Mouse (Mus musculus): ENCODE measurements around the gene Clec12a. TPM values are rescaled to one million over a fixed set of nuclear protein-coding genes. Genes with fewer than 3 reads are reported as not detected.

Gene Clec12a
- polyA plus RNA-seq, 1 experiment from 2014 or later = 0.32 TPM

GRCm38 (mm10) chr6:129365959-129366359 lies 23.5 kb downstream of the Clec12a start:
- 21% methylated on average over 6 of the region's 6 CpGs for WGBS
- Histone ChIP-seq H3K4me3 (replicated peaks; ENCODE audit: low read length) (no peak overlapping the region), H3K4me2 (replicated peaks) (no peak overlapping the region), H3K27ac (no peak overlapping the region), H3K9me3 (ENCODE audit: control insufficient read depth, low read length) (no peaks in the 10 kb centered on the region), H3K9ac (no peak overlapping the region), H3K27me3 (ENCODE audit: control insufficient read depth, insufficient read depth, low read length) (no peaks in the 10 kb centered on the region), H3K36me3 (replicated peaks; ENCODE audit: control insufficient read depth, insufficient read depth) (no peaks in the 10 kb centered on the region), H3K4me1 (replicated peaks; ENCODE audit: control insufficient read depth, insufficient read depth, low read length) (no peaks in the 10 kb centered on the region)
- DNase-seq (ENCODE audit: low spot score) = peak; percentile 84
- ATAC-seq (ENCODE audit: low FRiP score) = peak; percentile 55

DNA sequence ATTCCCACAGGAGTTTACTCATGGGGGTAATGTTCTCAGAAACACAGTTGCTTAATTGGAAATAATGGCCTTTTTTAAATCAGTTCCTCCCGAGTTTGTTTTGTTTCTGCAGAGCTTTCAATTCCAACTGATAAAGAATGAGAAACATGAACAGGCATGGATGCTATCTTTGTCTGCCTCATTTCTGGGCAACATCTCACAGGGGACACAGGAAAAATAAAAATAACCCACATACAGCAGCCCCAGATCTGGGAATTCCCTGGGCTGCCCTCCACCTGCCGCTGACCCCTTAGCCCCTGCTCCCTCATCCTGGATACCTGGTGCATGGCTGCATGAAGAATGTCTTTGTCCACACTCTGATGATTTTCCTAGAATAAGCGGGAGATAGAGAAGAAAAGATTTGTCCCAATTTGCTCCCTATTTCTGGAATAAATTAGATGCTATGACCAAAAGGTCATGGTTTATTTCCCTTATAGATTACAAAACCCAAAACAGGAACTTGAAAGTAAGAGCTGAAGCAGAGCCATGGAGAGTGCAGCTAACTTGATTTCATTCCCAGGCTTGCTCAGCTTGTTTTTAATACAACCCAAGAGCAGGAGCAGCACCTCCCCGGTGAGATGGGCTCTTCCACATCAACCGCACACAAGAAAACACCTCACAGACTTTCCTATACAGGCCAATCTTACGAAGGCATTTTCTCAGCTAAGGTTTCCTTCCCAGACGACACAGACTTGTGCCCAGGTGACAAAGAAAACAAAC lies 27.1 kb downstream of the Clec12a start:
- H3K36me3 ChIP-seq (replicated peaks; ENCODE audit: control insufficient read depth, insufficient read depth) = no peaks in the 10 kb centered on the region
- H3K27ac ChIP-seq = no peak overlapping the region
- H3K9me3 ChIP-seq (ENCODE audit: control insufficient read depth, low read length) = no peaks in the 10 kb centered on the region
- 71% methylated on average over 7 of the region's 7 CpGs for WGBS
- H3K4me1 ChIP-seq (replicated peaks; ENCODE audit: control insufficient read depth, insufficient read depth, low read length) = no peaks in the 10 kb centered on the region
- H3K4me2 ChIP-seq (replicated peaks) = no peak overlapping the region
- H3K27me3 ChIP-seq (ENCODE audit: control insufficient read depth, insufficient read depth, low read length) = no peaks in the 10 kb centered on the region
- ATAC-seq (ENCODE audit: low FRiP score) (no peak), DNase-seq (ENCODE audit: low spot score) (no peak)
- H3K9ac ChIP-seq = no peak overlapping the region
- H3K4me3 ChIP-seq (replicated peaks; ENCODE audit: low read length) = no peak overlapping the region

DNA sequence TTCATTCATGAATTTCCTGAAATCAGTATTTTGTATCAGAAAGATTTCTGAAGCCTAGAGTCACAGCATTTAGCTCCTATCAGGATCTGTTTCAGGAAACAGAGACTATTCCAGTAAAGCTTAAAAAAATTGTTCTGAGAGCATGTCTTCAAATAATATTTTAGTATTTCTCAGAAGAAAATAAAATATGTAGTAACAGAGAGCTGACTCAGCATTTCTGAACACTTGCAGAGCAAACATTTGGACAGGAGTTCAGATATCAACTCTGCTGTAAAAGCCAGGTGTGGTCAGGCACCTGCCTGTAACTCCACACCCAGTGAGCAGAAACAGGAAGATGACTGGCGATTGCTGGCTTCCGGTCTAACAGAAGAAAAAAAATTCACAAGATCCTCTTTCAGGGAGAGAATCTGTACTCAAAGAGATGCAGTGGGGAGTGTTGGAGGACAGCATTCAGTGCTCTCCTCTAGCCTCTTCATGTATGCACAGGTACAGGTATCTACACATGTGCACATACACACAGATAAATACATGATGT lies 32.5 kb downstream of the Clec12a start:
- Histone ChIP-seq H3K9ac (no peak overlapping the region), H3K9me3 (ENCODE audit: control insufficient read depth, low read length) (0 out of 2 replicates have a peak, but pooled peaks cover 5% of the 10 kb centered on the region), H3K36me3 (replicated peaks; ENCODE audit: control insufficient read depth, insufficient read depth) (no peaks in the 10 kb centered on the region), H3K27ac (no peak overlapping the region), H3K4me3 (replicated peaks; ENCODE audit: low read length) (no peak overlapping the region), H3K4me2 (replicated peaks) (no peak overlapping the region), H3K4me1 (replicated peaks; ENCODE audit: control insufficient read depth, insufficient read depth, low read length) (no peaks in the 10 kb centered on the region), H3K27me3 (ENCODE audit: control insufficient read depth, insufficient read depth, low read length) (no peaks in the 10 kb centered on the region)
- ATAC-seq (ENCODE audit: low FRiP score) (no peak), DNase-seq (ENCODE audit: low spot score) (no peak)
- WGBS = 88% methylated on average over 2 of the region's 2 CpGs

DNA sequence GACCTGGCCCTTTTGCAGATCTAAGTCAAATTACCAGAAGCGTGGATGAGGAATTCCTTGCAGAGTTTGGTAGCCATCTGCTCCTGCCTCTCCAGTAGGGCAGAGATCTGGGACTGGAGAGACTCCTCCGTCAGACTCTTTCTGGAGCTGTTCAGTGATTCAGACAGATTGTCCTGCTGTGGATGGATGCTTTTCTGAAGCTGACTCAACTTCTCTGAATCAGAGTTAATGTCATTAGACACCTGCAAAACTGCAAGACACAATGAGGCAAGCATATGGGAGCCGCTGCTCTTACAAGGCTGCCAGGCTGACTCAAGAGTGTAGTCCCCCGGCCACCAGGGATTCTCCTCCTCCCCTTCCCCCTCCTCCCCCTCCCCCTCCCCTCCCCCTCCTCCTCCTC lies 38.0 kb downstream of the Clec12a start:
- Histone ChIP-seq H3K9me3 (ENCODE audit: control insufficient read depth, low read length) (0 out of 2 replicates have a peak, but pooled peaks cover 5% of the 10 kb centered on the region), H3K4me3 (replicated peaks; ENCODE audit: low read length) (no peak overlapping the region), H3K4me2 (replicated peaks) (no peak overlapping the region), H3K4me1 (replicated peaks; ENCODE audit: control insufficient read depth, insufficient read depth, low read length) (no peaks in the 10 kb centered on the region), H3K36me3 (replicated peaks; ENCODE audit: control insufficient read depth, insufficient read depth) (no peaks in the 10 kb centered on the region), H3K9ac (no peak overlapping the region), H3K27ac (no peak overlapping the region), H3K27me3 (ENCODE audit: control insufficient read depth, insufficient read depth, low read length) (no peaks in the 10 kb centered on the region)
- ATAC-seq (ENCODE audit: low FRiP score) = no peak
- no peak for DNase-seq (ENCODE audit: low spot score)
- WGBS = 61% methylated on average over 4 of the region's 4 CpGs

- no peak overlapping the region for H3K9ac ChIP-seq
- H3K4me1 ChIP-seq (replicated peaks; ENCODE audit: control insufficient read depth, insufficient read depth, low read length) = no peaks in the 10 kb centered on the region
- H3K36me3 ChIP-seq (replicated peaks; ENCODE audit: control insufficient read depth, insufficient read depth) = no peaks in the 10 kb centered on the region
- H3K27me3 ChIP-seq (ENCODE audit: control insufficient read depth, insufficient read depth, low read length) = no peaks in the 10 kb centered on the region
- DNase-seq (ENCODE audit: low spot score) (no peak), ATAC-seq (ENCODE audit: low FRiP score) (no peak)
- H3K9me3 ChIP-seq (ENCODE audit: control insufficient read depth, low read length) = no peaks in the 10 kb centered on the region
- WGBS = 81% methylated on average over 1 of the region's 1 CpGs
- H3K4me3 ChIP-seq (replicated peaks; ENCODE audit: low read length) = no peak overlapping the region
- no peak overlapping the region for H3K27ac ChIP-seq
- no peak overlapping the region for H3K4me2 ChIP-seq (replicated peaks)
These were observed 39.2 kb downstream of the Clec12a start for GRCm38 (mm10) chr6:129381736-129382135.

DNA sequence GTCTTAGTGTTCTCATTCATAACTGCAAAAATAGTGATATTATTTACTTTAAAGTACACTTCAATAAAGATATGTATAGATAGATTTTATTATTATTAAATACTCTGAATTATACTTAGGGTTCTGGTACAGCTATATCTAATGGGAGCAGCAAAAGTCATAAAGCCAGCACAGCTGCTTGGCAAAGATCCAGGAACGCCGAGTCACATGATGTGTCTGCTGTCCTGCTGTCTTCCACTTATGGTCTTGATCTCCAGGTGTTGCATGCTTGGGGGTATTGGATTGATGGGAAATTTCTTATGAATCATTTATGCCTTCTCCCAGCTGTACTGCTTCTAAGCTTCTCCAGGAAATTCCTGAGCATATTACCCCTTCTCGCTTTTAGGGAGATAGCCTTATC lies 41.0 kb downstream of the Clec12a start:
- ATAC-seq (ENCODE audit: low FRiP score) (no peak), DNase-seq (ENCODE audit: low spot score) (no peak)
- H3K9ac ChIP-seq = no peak overlapping the region
- H3K27me3 ChIP-seq (ENCODE audit: control insufficient read depth, insufficient read depth, low read length) = no peaks in the 10 kb centered on the region
- no peak overlapping the region for H3K4me3 ChIP-seq (replicated peaks; ENCODE audit: low read length)
- WGBS = 83% methylated on average over 3 of the region's 3 CpGs
- H3K27ac ChIP-seq = no peak overlapping the region
- no peaks in the 10 kb centered on the region for H3K4me1 ChIP-seq (replicated peaks; ENCODE audit: control insufficient read depth, insufficient read depth, low read length)
- H3K36me3 ChIP-seq (replicated peaks; ENCODE audit: control insufficient read depth, insufficient read depth) = no peaks in the 10 kb centered on the region
- no peak overlapping the region for H3K4me2 ChIP-seq (replicated peaks)
- H3K9me3 ChIP-seq (ENCODE audit: control insufficient read depth, low read length) = no peaks in the 10 kb centered on the region

DNA sequence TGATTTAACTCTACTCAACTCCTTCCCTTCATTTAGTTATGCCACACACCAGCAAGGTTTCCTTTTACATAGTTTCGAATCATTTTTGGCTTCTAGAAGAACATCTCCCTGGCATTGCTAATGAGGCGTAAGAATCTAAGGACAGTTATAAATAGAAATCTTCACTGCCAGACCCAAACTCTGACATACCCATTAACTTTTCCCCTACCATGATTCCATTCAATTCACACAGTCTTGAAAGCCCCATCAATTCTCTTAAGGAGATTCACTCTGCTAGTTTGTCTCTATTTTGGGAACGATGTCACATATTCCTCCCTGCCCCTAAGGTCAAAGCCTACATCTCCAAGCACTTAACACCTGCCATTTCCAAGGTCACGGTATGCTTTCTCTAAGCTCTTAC lies 42.5 kb downstream of the Clec12a start:
- no peak for DNase-seq (ENCODE audit: low spot score)
- no peak overlapping the region for H3K9ac ChIP-seq
- no peak; the same call in 1 of the 2 replicates for ATAC-seq (ENCODE audit: low FRiP score)
- no peaks in the 10 kb centered on the region for H3K4me1 ChIP-seq (replicated peaks; ENCODE audit: control insufficient read depth, insufficient read depth, low read length)
- no peak overlapping the region for H3K4me3 ChIP-seq (replicated peaks; ENCODE audit: low read length)
- 49% methylated on average over 4 of the region's 4 CpGs for WGBS
- no peaks in the 10 kb centered on the region for H3K27me3 ChIP-seq (ENCODE audit: control insufficient read depth, insufficient read depth, low read length)
- H3K36me3 ChIP-seq (replicated peaks; ENCODE audit: control insufficient read depth, insufficient read depth) = no peaks in the 10 kb centered on the region
- no peak overlapping the region for H3K27ac ChIP-seq
- no peaks in the 10 kb centered on the region for H3K9me3 ChIP-seq (ENCODE audit: control insufficient read depth, low read length)
- no peak overlapping the region for H3K4me2 ChIP-seq (replicated peaks)

- no peaks in the 10 kb centered on the region for H3K9me3 ChIP-seq (ENCODE audit: control insufficient read depth, low read length)
- no peaks in the 10 kb centered on the region for H3K36me3 ChIP-seq (replicated peaks; ENCODE audit: control insufficient read depth, insufficient read depth)
- H3K9ac ChIP-seq = no peak within 1 kb of the TSS
- ATAC-seq (ENCODE audit: low FRiP score) (no peak), DNase-seq (ENCODE audit: low spot score) (no peak)
- H3K4me1 ChIP-seq (replicated peaks; ENCODE audit: control insufficient read depth, insufficient read depth, low read length) = no peaks in the 10 kb centered on the region
- no peak within 1 kb of the TSS for H3K4me2 ChIP-seq (replicated peaks)
- WGBS = 67% methylated on average over 2 of the region's 2 CpGs
- no peak within 1 kb of the TSS for H3K4me3 ChIP-seq (replicated peaks; ENCODE audit: low read length)
- no peak within 1 kb of the TSS for H3K27ac ChIP-seq
- H3K27me3 ChIP-seq (ENCODE audit: control insufficient read depth, insufficient read depth, low read length) = no peaks in the 10 kb centered on the region
These were observed 43.3 kb downstream of the Clec12a start, which contains the start of gene Clec12b for GRCm38 (mm10) chr6:129385774-129386173. Clec12b (minus strand) TSS chr6:129385874.

- WGBS = 34% methylated on average over 2 of the region's 2 CpGs
- Histone ChIP-seq H3K4me2 (replicated peaks) (no peak overlapping the region), H3K9ac (no peak overlapping the region), H3K4me1 (replicated peaks; ENCODE audit: control insufficient read depth, insufficient read depth, low read length) (no peaks in the 10 kb centered on the region), H3K27ac (no peak overlapping the region), H3K27me3 (ENCODE audit: control insufficient read depth, insufficient read depth, low read length) (no peaks in the 10 kb centered on the region), H3K9me3 (ENCODE audit: control insufficient read depth, low read length) (no peaks in the 10 kb centered on the region), H3K36me3 (replicated peaks; ENCODE audit: control insufficient read depth, insufficient read depth) (no peaks in the 10 kb centered on the region), H3K4me3 (replicated peaks; ENCODE audit: low read length) (no peak overlapping the region)
- DNase-seq (ENCODE audit: low spot score) (peak; percentile 71), ATAC-seq (ENCODE audit: low FRiP score) (no peak)
These were observed 50.7 kb downstream of the Clec12a start for GRCm38 (mm10) chr6:129393087-129393720.
